Mouse (Mus musculus) lung, postnatal 4 days (tissue): ENCODE measurements around the gene Klhl10.
A peak's percentile ranks its signal among the peaks of the same experiment; 100 is the strongest.

Source experiments
- DNase-seq, 2 experiments: peaks; one replicate each; pipeline ENCODE4 v3.0.0; 2021

The Klhl10 gene

DNA sequence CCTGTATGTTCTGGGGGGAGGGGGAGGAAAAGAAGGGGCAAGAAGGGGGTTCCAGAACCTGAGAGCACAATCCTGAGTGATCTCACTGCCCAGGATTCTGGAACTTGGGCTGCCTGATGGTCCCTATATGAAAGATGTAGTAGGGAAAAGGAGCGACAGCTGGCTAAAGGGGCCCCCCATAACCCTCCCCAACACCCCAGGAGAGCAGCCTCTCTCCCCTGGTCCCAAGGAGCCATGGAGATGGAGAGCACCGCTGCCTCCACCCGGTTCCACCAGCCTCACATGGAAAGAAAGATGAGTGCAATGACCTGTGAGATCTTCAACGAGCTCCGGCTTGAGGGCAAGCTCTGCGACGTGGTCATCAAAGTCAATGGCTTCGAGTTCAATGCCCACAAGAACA is at the start of gene Klhl10, which contains the start of gene Nt5c3b:
Gene Klhl10, plus strand, starts transcription at position 121 of the 400 bp plus-strand sequence.
Gene Nt5c3b, minus strand, starts transcription at position 12 of the 400 bp plus-strand sequence.
- no peak for DNase-seq

DNA sequence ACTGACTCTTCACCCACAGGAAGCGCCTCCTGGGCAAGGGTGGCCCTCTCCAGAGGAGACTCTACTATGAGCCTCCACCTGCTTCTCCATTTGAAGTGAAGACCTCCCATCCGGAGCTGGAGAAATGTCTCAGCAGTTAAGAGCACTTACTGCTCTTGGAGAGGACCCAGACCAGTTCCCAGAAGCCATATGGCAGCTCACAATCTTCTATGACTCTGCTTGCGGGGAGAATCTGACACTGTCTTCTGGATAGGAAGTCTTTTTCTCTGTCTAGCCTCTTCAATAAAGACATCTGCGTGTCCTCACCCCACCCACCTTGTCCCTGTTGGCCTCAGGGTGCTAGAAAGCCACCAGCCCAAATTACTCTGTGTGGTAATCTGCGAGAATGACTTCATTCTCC is 48.8 kb upstream of the Klhl10 start:
- no peak for DNase-seq

DNA sequence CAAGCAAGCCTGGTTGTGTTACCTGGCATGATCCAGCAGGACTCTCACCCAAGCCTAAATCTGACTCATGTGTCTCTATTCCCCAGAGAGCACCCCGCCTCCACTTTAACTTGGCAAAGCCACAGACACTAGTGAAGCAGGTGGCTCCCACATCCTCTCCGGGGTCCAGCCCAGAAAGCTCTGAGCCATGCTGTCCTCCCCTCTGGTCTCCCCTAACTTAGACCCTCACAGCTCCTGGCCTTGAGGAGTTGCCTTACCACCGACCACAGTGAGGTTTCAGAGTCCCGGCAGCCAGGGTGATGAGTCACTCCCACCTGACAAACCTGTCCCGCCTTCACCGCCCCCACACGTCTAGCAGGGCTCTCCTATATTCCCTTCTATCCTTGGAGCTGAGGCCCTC is 48.0 kb upstream of the Klhl10 start:
- no peak for DNase-seq

DNA sequence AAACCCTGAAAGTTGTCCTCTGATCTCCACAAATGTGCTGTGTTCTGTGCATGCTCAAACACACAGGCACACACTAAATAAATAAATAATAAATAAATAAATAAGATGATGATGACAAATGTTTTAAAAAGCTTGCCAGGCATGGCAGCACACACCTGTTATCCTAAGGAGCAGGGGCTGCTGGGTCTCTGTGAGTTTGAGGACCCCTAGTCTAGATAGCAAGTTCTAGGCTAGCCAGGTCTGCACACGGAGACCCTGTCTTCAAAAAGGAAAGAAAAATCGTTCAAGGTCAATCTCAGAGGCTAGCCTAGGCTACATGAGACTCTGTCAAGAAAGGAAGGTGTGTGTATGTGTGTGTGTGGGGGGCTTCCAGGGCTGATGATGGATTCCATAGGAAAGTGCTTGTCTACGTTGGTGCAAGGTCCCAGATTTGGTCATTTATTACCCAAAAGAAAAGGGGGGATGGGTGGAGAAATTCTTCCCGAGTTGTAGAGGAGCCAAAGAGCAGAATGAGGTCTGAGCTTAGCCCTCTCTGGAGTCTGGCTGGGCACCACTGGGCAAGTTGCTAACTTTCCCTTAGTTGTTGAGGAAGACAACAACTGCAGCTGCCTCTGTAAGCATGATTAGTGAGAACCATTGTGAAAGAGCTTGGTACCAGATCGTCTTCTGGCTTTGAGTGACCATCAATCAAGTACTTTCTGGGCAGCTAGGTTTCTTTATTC is 47.2 kb upstream of the Klhl10 start:
- DNase-seq: no peak

DNA sequence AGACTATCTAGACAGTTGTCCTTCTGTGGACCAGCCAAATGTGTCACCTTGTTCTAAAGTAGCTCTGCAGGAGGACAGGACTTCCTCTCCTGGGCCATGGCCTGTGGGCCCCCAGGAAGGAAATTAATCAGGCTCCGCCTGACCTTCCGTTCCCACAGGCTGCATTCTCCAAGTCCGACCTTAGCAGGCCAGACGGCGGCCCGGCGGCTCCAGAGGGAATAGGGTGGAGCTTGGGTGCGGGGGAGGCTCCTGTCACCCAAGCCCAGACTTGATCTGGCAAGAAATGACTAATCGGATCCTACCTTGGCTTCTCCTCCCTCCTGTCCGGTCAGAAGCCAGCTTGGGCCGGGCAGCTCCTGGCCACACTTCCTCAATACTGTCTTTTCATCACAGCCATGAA is 46.5 kb upstream of the Klhl10 start:
- peak; percentile 80 to 87 for DNase-seq

DNA sequence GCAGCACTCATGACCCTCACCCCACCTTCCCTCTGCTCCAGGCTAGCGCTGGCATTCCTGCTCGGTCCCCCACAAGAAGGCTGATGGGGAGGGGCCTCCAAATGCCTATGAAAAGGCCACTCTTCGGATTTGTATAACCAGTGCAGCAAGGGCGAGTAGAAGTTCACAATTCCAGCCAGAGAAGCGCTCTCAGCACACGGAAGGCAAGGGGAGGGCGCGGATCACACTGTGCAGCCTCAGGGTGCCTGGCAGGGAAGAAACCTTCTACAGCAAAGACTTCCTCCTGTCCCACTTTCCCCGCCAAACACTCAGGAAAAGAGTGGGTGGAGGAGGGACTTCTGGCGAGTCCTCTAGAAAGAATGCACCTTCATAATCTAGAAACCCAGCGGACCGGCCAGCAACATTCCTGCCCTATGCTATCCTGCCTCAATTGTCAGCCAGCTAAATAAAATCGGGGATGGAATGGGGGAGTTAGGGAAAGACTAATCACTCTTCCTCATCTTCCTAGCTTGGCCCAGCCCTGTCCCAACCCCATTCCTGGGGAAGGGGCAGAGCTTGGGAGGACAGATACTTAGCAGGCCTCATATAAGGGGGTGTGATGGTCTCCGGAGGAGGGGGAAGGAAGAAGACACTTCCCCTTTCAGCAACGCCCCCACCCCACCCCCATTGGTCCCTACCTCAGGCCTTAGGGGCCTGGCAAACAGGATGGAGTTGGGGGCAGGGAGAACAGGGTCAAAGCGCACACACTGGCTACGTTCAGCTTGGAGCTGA is 45.7 kb upstream of the Klhl10 start:
- peak; percentile 63 to 72 for DNase-seq

DNA sequence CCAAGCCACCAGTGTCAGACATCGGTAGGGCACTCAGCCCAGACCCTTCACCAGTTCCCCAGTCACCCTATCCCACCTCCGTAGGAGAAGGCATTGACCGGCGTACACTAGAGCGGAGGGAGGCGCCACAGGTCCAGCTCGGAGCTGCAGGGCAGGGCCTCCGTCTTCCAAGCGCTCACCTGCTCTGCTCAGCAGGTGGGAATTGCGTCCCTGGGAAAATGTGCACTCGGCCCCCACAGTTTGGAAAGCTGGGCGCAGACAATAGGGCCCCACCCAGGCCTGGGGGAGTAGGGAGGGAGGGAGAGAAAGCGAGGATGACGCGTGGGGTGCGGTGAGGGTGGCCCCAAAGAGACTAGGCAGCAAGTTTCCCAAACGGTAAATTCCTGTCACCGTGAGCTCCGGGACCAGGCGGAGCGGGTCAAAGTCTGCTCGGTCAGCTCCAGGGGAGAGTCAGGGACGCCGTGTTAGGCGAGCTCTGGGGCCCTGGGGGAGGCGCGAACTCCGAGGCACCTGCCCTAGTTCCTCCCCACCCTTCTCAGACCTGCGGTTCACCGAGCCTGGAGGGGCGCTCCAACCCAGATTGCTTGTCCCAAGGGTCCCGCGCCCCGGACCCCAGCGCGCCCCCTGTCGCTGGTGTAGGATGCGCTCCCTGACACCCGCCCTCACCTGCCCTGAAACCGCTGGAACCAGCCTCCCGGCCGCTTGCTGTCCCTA is 44.7 kb upstream of the Klhl10 start:
- peak; percentile 49 to 64 for DNase-seq

DNA sequence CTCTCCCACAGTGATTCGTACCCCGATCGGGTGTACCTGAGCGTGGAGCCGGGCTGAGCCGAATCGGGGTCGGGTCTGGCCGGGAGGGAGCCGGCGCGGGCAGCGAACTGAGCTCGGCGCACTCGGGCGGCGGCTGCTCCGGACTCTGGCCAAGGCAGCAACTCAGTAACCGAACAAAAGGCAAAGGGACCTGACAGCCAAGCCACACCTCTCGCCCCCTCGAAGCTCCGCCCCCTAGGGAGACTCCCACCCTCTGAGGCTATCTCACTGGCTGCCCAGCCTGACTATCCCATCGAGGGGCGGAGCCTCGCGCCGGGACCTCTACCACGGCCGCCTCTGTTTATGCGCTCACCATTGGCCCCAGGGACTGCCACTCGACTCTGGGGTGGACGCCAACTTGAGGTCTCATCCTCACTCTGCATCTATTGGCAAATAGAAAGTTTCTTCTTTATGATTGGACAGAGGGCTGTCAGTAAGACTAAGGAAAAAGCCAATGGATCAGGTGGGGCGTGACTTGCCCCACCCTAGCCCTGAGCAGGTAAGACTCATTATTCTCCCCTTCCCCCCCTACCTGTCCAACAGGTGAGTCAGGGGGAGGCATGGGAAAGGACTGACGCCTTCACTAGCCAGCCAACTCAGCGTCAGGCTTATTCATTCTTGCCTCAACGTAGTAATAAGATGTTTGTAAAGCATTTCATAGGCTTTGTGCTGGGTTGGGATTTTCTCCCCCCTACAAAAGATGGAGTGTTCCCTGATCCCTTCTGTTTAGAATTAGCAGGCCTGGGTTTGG is 43.9 kb upstream of the Klhl10 start, which contains the start of gene Jup:
Gene Jup, minus strand, starts transcription at position 164 of the 790 bp plus-strand sequence.
- peak; percentile 100 for DNase-seq

DNA sequence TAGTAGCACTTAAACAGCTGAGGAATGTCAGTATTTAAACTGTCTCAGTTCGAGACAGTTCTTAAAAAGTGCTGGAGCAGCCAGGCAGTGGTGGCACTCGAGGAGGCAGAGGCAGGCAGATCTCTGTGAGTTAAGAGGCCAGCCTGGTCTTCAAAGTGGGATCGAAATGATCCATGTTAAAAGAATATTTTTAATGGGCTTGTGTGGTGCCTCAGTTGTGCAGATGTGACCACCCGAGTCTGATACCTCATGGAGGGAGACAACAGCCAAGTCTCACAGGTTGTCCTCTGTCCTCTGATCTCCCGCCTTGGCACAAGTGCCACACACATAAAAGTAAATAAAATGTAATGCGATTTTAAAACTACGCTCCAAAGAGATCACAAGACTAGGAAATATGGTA is 43.2 kb upstream of the Klhl10 start:
- DNase-seq: no peak

DNA sequence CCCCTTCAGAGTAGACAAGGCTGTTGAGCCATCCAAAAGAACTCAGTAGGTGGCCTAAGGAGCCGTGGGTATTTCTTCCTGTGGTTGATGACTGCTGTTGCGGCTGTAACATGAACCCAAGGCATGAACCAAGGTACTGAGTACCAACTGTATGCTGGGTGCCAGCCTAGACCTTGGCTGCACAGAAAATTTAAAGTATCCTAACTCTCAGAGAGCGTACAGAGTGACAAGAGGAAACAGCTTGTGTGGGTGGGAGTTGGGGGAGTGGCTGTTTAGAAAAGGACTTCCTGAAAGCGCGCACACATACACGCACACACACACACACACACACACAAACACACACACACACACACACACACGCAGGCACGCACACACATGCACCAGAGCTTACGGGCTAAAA is 42.4 kb upstream of the Klhl10 start:
- peak; percentile 53 to 57 for DNase-seq

DNA sequence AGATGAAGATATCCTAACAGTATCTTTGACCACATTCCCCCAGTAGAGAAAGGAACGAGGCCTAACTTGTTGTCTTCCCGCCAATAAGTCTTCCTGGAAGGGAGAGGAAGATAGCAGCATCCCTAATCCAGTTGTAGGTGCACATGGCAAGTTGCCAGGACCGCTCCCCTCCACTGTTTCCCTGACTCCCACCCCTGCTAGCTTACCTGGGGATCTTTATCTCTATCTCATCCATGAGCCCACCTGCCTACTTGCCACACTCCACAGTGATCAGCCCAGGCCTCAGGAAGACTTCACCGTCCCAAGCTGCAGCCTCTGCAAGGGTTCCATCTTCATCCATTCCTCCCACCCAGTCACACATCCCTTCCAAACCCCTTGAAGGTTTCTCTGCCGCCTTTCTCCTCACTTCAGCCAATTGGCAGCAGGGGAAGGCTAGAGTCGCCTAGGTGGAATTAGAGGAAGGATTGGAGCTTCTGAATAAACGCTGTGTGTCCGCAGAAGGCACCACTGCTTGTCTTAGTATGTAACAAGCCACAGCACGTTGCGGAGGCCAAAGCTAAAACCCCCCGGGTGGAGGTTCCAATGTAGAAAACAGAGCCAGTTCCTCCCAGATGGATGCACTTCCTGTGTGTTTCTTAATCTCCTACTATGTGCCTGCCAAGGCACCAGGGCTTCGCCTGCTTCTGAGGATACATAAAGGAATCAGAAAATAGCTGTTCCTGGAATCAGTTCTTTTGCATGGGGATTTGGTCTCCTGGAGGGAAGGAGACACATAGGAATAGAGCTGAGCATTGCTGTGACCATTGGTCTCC is 41.8 kb upstream of the Klhl10 start:
- no peak for DNase-seq

DNA sequence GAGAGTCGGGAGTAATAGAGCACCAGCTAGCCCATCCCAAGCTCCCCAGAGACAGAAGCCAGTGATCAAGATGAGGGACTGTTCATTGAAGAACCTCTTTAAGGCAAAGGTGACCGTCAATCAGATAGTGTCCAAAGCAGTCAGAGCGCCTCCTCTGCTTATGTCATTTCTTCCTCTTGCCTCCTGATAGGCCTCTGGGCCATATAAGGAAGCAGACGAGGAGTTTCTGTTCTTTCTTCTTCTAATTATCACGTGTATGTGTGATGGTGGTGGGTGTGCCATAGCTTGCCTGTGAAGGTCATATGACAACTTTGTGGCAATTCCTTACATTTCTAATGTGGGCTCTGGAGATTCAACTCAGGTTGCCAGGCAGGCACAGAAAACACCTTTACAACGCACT is 40.9 kb upstream of the Klhl10 start:
- DNase-seq: no peak

DNA sequence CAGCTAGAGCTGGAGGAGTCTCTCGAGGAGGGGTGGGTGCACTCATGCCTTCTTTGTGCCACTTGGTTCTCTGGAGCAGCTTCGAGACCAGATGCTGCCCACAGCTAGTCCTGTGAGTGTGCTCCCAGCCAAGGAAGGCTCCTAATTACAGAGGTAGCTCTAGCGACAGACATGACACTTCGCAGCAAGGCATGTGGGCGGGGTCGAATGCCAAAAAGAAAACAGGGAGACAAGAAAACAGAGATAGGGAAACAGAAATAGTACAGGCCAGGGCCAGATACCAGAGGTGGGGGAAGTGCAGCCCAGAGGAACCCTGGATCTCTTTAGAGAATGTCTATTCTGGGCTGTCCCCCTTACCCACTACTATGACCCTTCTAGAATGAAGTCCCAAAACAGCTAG is 39.5 kb upstream of the Klhl10 start:
- DNase-seq: no peak

DNA sequence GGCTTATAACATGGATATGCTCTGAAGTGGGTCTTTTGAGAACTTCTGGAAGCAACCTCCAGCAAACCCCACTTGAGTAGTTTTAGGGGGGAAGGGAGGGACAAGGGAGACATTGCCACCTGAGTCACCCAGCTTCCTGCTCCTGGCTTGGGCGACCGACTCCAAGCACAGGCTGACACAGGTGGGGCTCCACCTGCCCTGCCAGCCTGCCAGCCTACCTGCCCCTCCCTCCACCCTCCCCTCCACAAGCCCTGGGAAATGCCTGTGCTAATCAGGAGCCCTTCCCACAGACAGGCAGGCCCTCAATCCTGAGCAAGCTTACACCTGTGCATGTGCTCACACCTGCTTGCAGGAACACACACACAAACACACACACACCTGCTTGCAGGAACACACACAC is 39.0 kb upstream of the Klhl10 start:
- peak; percentile 60 to 83 for DNase-seq

DNA sequence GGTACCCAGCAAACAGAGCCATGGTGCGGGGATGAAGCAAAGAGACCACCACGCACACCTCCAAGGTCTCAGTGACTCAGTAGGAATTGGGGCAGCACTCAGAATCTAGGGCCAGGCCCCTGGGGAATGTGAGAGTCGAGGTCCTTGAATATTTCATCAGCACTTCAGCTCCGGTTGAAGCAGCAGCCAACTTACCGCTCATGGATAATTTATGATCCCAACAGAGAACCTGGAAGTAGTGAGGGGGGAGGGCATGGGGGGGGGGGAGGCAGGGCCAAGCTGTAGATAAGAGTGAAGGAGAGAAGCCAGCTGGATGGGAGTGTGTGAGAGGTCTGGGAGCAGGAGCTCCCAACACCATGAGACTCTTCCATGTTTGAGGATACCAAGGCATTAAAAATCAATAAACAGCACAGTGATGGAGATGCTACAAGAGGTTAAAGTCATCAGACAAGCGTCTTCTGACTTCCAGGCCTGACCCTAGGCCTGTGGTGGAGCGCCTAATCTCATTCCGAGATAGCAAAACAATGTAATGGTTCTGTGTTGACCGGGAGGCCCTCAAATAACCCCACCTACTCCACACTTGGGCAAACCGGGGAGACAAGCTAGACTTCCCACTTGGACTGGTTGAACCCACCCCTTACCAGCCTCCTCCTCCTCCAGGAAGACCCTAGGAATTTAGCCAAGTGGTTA is 38.1 kb upstream of the Klhl10 start:
- DNase-seq: peak in 1 of 2 experiments; percentile 57

DNA sequence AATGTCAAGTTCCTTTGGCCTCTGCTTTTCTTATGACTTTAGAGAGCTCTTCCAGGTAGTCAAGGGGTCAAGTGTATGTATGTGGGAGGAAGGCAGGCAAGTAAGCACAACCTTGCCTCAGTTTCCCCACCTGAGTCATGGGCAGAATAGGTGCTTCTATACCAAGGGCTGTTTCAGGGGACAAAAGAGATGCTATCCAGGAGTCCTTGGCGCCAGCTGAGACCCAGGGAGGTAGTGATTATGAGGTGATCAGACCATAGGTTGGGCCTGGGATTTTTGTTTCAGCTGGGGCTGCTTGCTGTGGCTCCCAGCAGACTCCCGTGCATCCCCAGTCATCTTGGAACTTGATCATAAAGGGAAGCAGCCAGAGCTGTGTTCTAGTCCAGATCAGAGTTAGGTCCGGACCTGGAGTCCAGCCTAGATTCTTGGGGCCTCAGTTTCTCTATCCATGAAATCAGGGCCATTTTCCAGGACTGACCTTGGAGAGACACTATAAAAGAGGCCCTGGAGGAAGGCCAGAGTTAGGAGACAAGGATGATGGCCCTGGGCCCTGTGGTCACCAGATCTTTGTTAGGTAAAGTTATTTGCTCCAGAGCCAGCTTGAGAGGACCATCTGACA is 37.2 kb upstream of the Klhl10 start:
- no peak for DNase-seq

DNA sequence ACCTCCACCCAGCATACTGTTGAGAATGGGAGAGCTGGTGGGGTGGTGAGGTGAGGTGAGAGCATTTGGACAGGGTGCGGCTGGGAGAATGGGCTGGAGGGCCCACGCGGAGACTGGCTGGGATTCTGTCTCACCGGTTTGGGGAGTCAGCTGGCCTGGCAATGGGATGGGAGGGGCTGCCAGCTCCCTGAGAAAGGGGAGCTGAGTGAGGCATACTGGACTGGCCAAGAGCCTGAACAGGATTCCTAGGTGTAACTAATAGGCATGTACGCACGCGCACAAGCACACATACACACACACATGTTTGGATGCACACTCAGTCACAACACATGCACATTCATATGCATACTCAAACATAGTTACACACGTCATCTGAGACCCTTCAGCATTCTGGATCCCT is 35.4 kb upstream of the Klhl10 start:
- DNase-seq: peak; percentile 31 to 63

DNA sequence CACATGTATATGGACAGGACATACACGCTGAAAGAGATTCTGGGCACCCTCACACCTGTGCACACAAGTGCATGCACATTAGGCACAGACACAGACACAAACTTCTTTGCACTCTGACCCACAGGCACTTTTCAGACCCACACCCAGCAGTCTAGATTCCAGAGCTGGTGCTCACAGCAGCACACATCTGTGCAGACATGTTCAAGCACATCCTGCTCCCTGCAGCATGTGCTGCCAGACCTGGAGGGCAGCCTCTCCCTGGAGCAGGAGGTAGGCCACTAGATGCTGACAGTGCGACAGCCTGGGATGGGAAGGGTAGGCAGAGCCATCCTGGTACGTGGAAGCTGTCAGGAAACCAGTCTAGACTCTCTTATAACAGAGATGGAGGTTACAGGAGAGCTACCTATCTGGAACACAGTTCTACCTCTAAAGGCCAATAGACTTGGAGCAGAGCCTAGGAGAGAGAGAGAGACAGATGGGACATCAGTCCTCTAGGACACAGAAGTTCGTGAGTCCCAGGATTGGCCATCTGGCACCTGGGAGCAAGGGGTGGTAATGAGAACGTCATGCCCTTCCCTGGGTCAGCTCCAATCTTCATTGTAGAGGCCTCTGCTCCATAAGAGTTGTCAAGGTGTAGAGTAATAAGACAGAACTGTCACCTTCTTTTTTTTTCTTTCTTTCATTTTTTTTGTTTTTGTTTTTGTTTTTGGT is 34.6 kb upstream of the Klhl10 start:
- DNase-seq: no peak

DNA sequence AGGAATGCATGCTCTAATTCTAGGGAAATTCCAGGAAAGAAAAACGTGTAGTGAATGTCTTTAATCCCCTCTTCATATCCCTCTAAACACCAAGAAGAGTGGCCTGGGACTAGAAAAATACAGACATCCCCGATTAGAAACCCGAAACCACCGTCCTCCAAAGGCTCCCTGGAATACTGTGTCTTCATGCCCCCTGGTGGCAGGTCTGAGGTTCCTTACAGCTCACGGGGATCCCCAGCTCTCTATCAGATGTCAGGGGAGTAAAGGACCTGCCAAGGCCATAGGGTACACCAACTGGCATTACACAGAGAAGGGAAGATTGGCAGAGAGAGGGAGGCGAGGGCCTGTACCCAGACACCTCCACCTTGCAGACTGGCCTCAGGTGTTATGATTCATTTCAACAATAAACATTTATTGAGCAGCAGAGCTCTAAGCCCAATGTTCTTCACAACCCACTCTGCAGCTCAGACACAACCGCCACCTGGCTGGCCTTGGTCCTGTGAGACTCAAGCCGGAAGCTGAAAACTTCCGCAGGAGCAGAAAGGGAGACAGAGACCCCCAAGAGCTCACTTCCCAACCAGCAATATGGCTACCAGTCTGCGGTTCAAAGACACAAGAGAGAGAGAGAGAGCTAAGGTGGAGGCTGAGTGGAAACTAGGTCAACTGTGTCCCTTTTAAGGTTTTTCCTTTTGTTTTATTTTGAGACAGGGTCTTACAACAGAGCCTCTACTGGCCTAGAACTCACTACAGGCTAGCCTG is 33.5 kb upstream of the Klhl10 start:
- peak; percentile 74 to 85 for DNase-seq
